Mouse (Mus musculus): Measurements from ENCODE around the gene Tfeb.

Tfeb gene

DNA sequence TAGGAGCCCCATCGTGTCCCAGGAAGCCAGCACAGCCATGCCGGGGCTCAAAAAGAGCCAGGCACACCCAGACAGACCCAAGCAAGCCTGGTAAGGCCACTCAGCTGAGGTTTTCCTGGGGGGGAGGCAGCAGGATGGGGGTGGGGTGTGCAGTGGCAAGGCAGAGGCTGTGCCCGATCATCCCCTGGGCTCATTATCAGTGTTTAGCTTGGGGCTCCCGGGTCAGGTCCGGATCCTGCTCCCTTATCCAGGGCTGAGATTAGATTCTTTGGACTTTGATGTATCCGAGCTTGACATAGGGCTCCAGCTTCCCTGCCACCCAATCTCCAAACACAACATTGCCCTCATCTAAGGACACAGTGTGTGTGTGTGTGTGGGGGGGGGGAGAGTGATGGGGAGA, 24.9 kb upstream of the Tfeb start:
- no peak for DNase-seq (ENCODE audit: low read depth, low spot score)

DNA sequence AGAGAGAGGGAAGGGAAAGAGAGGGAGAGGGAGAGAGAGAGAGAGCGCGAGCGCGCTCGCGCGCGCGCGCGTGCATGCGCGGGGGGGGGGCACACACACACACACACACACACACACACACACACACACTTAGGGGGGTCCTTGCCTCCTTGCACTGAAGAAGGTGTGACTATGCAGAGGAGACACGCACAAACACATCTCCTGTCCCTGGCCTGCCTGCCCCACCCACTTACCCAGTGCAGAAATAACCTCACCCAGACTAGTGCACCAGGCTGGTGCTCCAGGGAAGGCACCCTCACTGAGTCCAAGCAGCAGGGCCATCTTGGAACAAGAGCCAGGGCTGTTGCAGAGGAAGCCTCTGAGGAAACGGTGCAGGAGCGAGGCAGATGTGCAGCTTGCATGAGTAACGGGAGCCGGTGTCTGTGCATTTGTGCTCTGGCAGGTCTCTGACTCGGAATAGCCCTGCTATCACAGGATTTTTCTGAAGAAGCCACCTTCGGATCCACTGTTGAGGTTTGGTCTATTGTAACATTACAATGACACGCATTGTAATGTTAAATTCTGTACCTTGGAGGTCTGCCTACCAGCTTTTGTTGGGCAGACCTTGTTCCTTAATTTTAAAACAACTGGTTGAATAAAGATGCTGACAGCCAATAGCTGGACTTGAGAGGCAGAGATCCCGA, 23.8 kb upstream of the Tfeb start:
- DNase-seq (ENCODE audit: low read depth, low spot score), result no peak

DNA sequence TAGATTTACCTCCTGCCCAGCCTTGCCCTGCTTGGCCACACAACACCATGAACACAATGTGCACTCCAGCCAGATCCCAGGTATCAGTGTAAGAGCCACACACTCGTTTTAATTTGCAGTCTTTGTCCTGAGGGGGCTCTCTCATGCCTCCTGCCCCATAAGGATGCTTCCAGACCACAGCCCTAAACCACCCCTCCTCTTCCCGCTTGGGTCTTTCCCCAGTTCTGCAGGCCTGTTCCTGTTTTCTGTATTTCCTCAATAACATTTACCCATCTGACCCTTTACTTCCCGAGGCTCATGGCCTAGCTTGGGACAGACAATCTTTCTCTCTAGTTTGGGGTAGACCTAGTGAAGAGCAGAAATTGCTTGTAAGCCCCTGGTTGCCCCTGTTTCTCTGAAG, 21.8 kb upstream of the Tfeb start:
- no peak for DNase-seq (ENCODE audit: low read depth, low spot score)

DNA sequence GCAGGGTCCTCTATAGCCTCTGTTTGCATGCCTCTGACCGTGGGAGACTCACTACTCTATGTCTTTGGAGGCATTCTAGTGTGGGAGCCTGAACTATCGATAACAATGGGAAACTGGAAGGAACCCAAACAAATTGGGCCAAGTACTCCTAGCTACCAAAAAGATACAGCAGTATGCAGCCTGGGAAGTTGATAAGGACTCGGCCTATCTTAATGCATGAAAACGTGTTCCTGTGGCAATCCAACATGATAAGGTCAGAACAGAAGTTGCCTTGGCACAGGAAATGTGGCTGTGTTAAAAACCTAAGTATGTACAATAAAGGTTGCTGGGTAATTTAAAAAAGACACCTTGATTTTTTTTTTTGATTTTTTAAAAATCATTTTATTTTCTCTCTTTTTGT, 15.6 kb upstream of the Tfeb start:
- no peak for DNase-seq (ENCODE audit: low read depth, low spot score)

DNA sequence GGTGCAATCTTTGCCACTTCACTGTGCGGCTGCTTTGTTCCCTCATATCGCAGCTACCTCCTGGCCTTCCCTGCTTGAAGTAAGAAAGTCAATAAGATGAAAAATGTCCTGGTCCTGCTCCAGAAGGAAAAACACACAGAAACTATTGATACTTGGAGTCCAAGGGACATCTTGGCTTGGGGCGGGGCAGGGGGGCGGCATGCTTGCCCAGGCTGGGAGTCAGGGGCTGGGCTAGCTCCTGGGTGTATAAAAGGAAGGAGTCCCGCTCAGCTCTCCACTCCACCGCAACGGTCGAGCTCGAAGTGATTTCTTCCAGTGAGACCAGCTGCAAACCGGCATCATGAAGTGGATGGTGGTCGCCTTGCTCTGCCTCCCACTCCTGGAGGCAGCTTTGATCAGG, 10.3 kb upstream of the Tfeb start, which contains the start of gene Pgc:
TSS of gene Pgc (plus strand) at position 277 of the 400 bp plus-strand sequence.
- DNase-seq (ENCODE audit: low read depth, low spot score), result no peak

DNA sequence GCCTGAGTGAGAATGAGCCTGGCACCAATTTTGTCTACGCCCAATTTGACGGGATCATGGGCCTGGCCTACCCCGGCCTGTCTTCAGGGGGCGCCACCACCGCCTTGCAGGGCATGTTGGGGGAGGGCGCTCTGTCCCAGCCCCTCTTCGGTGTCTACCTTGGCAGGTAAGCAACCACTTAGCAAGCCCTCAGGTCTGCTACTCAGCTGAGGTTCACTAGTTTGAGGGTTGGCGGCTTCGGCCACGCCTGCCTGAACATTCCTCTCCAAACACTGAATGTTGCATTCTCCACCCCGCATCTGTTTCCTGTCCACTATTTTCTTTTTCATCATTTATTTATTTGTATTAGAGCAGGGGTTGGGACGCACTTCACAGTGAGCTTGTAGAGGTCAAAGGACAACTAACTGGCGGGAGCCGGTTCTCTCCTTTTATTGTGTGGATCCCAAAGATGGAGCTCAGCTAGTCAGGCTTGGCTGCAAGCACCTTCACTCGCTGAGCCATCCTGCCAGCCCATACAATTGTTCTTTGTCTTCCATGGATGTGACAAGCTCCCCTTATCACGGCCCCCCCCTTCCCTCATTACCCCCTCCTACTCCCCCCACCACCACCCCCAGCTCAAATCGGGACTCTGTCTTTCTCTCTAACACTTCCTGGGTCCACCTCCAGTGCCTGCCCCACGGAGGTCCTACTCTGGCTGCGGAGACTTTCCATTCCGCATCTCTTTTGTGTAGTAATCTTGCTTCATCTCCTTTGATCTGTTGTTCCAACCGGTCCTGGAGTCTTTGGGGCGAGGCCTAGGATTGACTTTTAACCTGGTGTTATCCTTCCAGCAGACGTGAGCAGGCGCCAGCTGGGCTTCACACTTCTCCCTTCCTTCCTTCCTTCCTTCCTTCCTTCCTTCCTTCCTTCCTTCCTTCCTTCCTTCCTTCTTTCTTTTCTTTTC, 5.9 kb upstream of the Tfeb start:
- DNase-seq (ENCODE audit: low read depth, low spot score), result no peak

DNA sequence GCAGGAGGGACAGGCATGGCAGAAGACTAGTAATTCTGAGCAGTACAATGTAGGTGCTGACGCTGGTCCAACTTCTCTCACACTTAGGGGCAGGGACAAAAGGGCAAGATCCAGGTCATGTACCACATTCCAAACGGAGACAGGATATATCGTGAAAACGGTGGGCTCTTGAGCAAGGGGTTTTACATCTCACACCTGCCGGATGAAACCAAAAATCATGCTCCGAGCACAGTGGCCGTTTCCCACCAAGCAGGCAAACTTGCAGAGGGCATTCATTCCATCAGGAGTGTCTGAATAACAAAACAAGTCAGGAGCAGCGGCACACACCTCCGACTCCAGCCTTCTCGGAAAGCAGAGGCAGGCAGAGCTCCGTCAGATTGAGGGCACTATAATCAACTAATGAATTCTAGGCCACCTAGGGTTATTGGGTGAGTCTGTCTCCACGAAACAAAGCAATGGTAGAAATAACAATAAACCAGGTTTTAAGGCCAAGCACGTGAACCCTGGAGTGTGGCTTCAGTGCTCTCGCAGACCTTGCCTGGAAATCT, 1.2 kb upstream of the Tfeb start:
- DNase-seq (ENCODE audit: low read depth, low spot score), result no peak

DNA sequence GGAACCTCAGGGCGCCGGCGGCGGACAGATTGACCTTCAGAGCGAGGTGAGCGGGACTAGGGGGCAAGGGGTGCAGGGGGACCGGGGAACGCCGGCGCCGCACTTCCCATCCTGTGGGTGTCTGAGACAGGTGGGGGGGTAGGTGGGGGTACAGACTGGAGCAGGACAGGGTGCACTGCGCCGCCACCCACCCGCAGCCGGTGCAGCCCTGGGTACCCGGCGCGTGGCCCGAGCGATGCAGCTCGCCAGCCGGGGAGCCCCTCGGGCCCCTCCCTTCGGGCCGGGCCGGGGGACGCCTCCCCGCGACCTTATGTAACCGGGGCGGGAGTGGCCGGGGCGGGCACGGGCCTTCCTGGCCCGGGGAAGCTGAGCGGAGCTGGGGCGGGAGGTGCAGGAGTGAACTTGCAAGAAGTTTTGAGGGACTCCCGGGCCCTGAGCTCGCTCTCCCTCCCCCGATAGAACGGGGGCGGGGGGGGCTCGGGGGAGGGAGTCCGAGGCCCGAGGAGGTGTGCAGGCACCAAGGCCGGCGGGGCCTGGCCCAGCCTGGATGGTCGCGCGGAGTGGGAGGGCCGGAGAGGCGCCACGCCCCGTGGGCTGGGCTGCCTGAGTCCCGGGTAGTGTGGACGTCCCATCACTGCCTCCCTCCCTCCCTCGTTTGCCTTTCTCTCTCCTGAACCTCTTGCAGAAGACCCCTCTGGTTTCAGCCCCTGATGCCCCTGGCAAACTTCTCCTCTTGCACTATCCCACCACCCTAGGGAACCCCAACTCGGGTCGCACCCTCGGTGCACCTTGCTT, 638 bp downstream of the Tfeb start:
- DNase-seq (ENCODE audit: low read depth, low spot score), result peak; percentile 80

DNA sequence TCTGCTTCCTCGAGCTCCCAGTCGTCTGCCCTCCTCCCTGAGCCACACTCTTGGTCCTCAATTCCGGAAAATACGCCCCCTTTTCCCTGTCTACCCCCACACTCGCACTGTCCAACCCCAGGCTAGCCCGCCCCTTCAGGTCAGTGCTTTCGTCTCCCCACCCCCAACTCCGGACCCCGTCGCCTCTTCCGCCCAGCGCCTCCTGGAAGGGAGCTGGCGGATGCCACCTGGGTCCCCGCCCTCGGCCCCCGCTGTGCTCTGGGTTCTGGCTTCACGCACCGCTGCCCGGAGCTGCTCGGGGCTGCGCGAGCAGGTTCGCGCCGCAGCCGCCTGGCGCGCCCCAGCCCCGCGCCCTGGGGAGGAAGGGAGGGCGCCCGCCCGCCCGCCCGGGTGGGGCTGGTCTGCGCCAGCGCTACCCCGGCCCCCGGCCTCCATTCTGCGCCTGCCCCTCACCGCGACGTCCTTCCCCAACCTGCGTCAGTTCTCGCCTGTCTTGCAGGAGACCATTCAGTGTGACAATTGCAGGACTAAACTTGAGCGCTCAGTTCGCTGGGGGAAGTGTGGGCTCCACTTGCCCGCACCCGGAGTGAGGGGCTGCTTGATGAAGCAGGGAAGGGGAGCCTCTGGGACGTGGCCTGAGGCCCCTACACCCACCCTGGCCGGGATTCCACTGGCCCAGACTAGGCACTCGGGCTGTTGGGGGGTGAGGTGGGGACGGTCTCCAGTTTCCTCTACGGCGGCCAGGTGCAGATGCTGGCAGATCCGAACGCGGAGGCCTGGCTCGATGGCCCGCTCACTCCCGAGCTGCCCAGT, 1.4 kb downstream of the Tfeb start:
- peak; percentile 72 for DNase-seq (ENCODE audit: low read depth, low spot score)

DNA sequence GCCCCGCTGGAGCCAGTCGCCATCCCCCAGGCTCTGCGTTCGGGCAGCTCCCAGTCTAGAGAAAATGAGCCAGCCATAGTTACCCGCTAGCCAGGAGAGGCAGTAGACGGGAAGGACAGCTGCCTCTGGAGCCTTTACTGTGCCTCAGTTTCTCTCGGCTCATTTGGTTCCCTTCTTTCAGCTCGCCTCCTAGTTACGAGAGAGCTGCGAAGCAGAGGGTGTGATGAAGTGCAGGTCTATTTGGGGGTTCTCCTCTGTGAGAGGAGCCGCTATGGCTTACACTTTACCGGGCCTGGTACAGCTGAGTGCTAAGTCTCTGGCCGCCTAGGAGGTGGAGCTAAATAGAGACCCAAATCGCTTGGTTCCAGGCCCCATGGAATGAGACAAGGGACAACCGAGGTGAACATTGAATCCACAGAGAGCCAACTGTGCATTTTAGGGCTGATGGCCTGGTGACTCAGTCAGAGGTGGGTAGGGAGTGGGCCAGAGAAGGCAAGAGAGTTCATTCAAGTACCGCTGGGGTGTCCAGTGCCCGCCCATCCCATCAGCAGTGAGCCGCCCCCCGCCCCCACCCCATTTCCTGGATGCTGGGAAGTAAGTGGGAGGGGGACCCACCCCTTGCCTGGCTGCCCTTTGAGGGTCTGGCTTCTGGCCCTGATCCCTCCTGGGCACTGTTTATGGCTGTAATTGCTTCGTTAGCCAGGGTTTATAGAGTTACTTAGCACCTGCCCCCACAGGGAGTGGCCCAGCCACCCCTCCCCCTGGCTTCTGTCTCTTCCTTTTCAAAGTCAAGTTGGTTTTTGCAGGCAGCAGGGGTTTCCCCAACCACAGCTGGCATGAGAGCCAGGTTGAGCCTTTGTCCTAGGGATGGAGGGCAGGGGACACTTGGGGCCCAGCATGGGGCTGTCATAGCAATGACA, 2.3 kb downstream of the Tfeb start:
- peak; percentile 82 for DNase-seq (ENCODE audit: low read depth, low spot score)

DNA sequence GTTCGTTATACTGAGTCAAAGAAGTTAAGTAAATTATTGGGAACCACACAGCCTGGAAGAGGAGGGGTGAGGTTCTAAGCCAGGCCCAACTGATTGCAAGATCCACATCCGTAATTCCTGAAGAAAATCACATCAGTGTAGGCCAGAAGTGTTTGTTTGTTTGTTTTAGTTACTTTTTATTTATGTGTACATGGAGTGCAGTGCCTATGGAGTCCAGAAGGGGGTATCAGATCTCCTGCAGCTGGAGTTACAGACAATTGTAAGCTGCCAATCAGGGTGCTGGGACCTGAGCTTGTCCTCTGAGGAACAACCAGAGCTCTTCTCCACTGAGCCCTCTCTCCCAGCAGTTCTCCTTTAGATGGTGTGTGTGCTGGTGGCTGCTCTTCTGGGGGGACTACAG, 3.4 kb downstream of the Tfeb start:
- DNase-seq (ENCODE audit: low read depth, low spot score), result peak; percentile 33

DNA sequence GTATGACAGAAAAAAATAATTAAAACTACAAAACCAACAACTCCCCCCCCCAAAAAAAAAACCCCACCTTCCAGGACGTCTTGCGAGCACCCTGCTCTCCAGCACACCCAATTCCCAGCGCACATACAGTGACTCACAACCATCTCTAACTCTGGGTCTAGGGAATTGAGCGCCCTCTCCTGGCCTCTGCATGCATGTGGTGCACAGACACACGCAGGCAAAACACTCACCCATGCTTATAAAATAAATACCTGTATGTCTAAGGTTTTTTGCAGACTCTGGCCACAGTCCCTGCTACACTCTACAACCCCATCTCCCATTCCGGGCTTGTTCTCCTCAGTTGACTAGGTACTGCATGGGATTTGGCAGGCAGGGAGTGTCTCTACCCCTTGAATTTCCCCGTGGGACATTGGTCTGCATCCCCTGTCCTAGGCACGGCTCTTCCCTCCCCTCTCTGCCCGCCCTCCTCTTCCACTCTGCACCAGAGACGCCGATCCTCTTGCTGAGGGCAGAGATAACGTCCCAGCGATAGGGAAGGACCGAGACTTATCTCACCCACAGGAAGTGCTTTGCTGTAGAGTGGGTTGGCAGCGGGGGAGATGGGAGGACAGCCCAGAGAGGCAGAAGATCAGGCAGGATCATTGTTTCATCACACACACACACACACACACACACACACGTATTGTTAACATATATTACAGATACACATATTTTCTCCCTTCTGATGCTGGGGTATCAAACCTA, 6.3 kb downstream of the Tfeb start:
- peak; percentile 47 for DNase-seq (ENCODE audit: low read depth, low spot score)

DNA sequence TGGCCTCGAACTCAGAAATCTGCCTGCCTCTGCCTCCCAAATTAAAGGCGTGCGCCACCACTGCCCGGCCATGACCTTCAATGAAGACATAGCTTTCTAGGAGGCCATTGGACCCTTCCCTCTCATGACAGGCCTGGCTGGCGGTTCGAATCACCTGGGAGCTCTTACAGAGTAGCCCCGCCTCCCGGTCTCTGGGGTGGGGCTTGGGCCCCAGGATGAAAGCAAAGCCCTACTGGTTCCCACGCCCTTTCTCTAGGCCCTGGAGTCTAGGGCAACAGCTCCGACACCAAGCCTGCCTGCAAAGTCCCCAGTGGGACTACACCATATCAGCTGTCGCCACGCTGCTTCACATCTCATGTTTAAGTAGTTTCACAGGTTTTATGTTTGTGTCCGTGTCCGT, 7.3 kb downstream of the Tfeb start:
- no peak for DNase-seq (ENCODE audit: low read depth, low spot score)

DNA sequence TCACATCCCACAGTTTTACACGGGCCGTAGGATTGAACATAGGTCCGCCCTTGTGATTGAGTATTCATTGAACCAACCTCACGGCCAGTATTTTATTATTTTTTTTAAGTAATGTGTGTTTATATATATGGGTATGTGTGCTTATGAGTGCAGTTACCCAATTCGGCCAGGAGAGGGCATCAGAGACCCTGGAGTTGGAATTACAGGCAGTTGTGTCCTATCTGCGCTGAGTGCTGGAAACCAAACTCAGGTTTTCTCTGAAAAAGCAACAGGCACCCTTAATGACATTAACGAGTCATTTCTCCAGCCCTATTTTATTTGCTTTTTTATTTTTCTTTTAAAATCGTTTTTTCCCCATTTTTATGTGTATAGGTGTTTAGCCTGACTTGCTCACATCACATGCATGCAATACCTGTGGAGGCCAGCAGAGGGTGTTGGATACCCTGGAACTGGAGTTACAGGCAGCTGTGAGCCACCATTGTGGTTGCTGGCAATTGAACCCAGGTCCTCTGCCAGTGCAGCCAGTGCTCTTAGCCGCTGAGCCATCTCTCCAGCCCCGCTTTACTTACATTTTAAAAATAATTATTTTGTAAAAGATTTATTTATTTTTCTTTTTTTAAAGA, 8.0 kb downstream of the Tfeb start:
- DNase-seq (ENCODE audit: low read depth, low spot score), result peak; percentile 37

DNA sequence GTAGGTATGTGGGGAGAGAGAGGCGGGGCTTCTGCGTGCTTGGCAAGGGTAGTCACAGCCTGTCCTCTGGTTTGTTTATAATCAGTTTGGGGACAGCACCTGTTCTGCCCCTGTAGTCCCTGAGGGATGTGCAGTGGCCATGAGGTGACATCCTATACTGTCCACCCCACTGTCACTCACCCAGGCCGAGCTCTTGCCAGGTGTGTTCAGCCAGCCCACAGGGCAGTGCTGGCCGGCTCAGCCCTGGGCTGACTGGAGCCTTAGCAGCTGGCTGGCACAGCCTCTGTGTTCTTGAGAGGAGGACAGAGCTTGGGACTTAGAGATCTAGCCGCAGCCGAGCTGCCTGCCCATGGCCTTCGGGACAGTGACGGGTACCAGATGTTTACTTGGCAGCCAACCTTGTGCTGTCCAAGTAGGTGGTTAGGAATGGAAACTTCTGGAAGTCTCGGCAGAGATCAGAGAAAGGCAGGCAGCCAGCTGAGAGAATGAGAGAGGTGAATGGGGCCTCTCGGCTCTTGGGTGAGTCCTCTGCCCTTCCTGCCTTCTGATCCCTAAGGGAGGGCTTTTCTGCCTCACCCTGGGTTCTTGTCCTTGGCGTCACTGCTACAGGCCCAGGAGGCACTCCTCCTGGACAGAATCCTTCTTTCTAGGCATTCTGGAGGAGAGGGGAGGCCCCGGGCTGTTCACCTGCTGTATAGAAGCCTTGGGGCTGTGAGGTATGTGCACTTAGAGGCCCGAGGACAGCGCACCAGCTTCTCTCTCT, 12.1 kb downstream of the Tfeb start:
- DNase-seq (ENCODE audit: low read depth, low spot score), result no peak

DNA sequence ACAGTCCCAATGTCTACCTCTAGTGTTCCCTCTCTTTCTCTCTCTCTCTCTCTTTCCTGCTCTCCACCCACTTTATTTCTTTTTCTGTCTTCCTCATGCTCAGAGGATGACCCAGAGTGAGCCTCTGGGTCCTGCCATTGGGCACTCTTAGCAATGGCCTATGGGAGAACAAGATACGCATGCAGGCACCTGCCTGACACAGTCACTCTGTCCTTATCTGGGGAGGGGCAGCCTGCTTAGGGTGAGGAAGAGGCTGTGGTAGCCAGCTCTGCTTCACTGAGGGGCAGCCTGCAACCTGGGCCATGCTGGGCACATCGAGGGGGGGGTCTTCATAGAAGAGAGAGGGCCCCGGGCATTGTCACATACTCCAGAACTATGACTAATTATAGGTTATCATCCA, 12.8 kb downstream of the Tfeb start:
- no peak for DNase-seq (ENCODE audit: low read depth, low spot score)

DNA sequence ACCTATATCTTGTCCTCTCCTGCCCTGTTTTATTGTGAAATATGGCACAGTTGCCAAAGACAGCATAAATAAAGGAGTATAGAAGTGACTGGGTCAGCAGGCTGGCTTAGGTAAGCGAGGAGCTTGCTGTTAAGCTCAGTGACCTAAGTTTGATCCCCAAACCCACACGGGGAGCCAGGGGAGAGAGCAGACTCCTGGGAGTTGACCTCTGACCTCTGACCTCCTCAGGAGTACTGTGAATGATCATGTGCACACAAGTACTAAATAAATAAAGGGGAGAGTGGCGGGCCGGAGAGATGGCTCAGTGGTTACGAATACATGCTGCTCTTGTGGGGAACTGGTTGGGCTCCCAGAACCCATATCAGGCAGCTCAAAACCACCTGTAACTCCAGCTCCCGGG, 13.3 kb downstream of the Tfeb start:
- no peak for DNase-seq (ENCODE audit: low read depth, low spot score)

DNA sequence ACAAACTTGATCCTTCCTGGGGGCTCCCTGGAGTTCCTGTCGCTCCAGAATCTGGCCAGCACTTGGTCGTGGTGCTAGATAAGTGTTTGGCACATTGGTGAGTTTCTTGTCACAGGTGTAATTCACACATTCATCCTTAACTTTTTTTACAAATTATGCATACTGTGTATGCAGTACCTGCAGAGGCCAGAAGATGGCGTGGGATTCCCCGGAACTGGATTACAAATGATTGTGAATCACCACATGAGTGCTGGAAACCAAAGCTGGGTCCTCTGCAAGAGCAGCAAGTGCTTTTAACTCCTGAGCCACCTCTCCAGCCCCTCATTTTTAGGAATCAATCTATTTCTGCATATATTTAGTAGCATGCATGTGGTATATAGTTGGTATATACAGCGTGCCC, 15.0 kb downstream of the Tfeb start:
- no peak for DNase-seq (ENCODE audit: low read depth, low spot score)
